Mouse (Mus musculus) kidney, postnatal 0 days (tissue): ENCODE measurements around the gene Sp7. TPM values are rescaled to one million over a fixed set of nuclear protein-coding genes. Genes with fewer than 3 reads are reported as not detected.

Source experiments
- ATAC-seq: fragments of 200-750 bp; cut with Nextera tagmentation; replicated peaks from 2 replicates; pipeline ENCODE4 v1.8.0; 2017; ENCODE audit warnings: low read depth, moderate number of reproducible peaks, moderate TSS enrichment, moderate library complexity; ENCODE audit not compliant: low FRiP score
- DNase-seq: peaks from one replicate; pipeline ENCODE4 v3.0.0-alpha.2; 2016; ENCODE audit warnings: low spot score
- H3K27ac ChIP-seq: fragments of 300-500 bp; sonication (generic); 2 replicates; pipeline ENCODE4 v1.5.1; 2014; ENCODE audit warnings: mild to moderate bottlenecking
- H3K27me3 ChIP-seq: fragments of 300-500 bp; sonication (generic); 2 replicates; pipeline ENCODE4 v1.6.1; 2014; ENCODE audit warnings: low read length, mixed read lengths; ENCODE audit not compliant: insufficient read depth
- H3K36me3 ChIP-seq: fragments of 300-500 bp; sonication (generic); 2 replicates; pipeline ENCODE4 v1.6.1; 2014; ENCODE audit warnings: low read length, mixed read lengths; ENCODE audit not compliant: insufficient read depth
- H3K4me1 ChIP-seq: fragments of 300-500 bp; sonication (generic); replicated peaks from 2 replicates; pipeline ENCODE4 v1.6.1; 2014; ENCODE audit warnings: antibody characterized with exemption, low read length, mixed read lengths; ENCODE audit not compliant: insufficient read depth
- H3K4me2 ChIP-seq: fragments of 300-500 bp; sonication (generic); 2 replicates; pipeline ENCODE4 v1.6.1; 2014; ENCODE audit warnings: mild to moderate bottlenecking, low read length, moderate library complexity, mixed read lengths
- H3K4me3 ChIP-seq: fragments of 300-500 bp; sonication (generic); replicated peaks from 2 replicates; pipeline ENCODE4 v1.5.1; 2014; ENCODE audit warnings: low read depth, low read length
- H3K9ac ChIP-seq: fragments of 300-500 bp; sonication (generic); 2 replicates; pipeline ENCODE4 v1.6.1; 2014; ENCODE audit warnings: low read depth, low read length
- H3K9me3 ChIP-seq: fragments of 300-500 bp; sonication (generic); replicated peaks from 2 replicates; pipeline ENCODE4 v1.6.1; 2016; ENCODE audit warnings: low read length, inconsistent platforms, mixed read lengths
- CTCF ChIP-seq: IDR thresholded peaks from 2 replicates; pipeline ENCODE4 v1.5.1; 2016; ENCODE audit warnings: antibody characterized with exemption, low read depth, mild to moderate bottlenecking, moderate library complexity
- WGBS: fragments of 180-500 bp; shearing (Covaris S2); extraction: QIAGEN DNeasy Blood & Tissue Kit; methylation state at CpG from one replicate; pipeline ENCODE4 v1.1.7; 2014; 5-methylcytosine and 5-hydroxymethylcytosine counted together
- polyA plus RNA-seq: library from polyadenylated mRNA; unstranded; fragments of >200 nt; fragmentation: Nextera tagmentation; extraction: Ambion mirVana; gene quantifications from 2 replicates; pipeline ENCODE4 v1.2.1, GENCODE M21; 2015

Sp7 gene
- polyA plus RNA-seq, 1 experiment from 2014 or later = 1.1 TPM

DNA sequence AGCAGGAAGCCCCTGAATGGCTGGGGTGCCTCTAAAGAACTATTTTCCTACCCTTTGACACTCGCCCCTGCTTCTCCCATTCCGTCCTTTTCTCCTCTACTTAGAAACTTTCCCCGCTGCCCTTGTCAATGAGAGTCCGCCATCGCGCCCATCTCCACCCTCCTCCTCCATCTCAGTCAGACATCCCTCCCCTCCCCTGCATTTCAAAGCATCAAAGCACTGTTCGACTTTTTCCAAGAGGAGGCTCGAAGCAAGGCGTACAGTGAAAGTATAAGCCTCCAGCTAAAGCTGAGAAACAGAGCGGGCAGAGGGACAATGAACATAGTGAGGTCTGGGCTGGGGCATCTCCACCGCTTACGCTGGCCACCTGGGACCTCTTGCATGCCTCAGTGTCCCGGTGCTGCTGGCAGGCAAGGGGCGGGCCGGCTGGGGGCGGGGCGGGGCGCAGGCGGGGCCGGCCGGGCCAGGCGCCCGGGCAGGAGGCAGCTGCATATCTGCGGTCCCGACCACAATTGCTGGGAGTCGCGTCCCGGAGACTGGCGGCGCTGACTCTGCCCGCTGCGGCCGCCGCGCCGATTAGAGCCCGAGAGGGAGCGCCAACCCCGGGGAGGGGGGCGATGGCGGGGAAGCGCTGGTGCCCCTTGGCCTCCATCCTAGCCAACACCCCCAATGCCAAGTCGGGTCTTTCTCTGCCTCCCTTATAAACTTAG lies 9.6 kb upstream of the Sp7 start:
- Histone ChIP-seq H3K4me1 (0 out of 2 replicates have a peak, but pooled peaks cover 4% of the 10 kb centered on the region), H3K36me3 (no peaks in the 10 kb centered on the region), H3K27ac (peak overlapping the region; percentile 73), H3K9ac (peak overlapping the region; percentile 73), H3K9me3 (no peaks in the 10 kb centered on the region), H3K4me3 (peak overlapping the region; percentile 61), H3K27me3 (no peaks in the 10 kb centered on the region), H3K4me2 (peak overlapping the region; percentile 95)
- WGBS = under 1% methylated on average over 42 of the region's 43 CpGs
- ATAC-seq (peak; percentile 61), DNase-seq (peak; percentile 65)
- TF ChIP-seq CTCF = no peak

DNA sequence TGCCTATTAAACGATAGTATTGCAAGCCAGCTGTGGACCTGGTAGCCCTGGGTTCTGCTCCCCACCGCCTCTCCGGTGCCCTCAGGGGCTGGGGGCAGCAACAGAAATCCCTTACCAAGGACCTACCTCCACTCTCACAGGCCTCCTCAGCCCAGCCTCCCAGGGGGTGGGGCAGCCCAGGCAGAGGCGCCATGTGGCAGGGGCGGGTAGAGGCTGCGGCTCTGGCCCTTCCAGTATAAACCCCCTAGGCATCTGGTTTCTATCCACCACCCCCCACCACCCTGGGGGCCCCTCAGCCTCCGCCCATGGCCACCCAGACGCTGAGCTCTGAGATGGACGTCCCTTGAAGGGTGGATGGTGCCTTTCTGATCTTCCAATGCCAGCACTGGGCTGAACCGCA lies 3.7 kb upstream of the Sp7 start:
- no peak overlapping the region for H3K4me3 ChIP-seq
- no peak overlapping the region for H3K27ac ChIP-seq
- ATAC-seq = no peak
- H3K9me3 ChIP-seq = no peaks in the 10 kb centered on the region
- no peaks in the 10 kb centered on the region for H3K27me3 ChIP-seq
- no peak for DNase-seq
- H3K36me3 ChIP-seq = no peaks in the 10 kb centered on the region
- H3K9ac ChIP-seq = no peak overlapping the region
- 16% methylated on average over 10 of the region's 10 CpGs for WGBS
- H3K4me1 ChIP-seq = peaks cover 14% of the 10 kb centered on the region; the same call in 1 of the 2 replicates
- H3K4me2 ChIP-seq = peak overlapping the region; percentile 27
- no peak for TF ChIP-seq CTCF

DNA sequence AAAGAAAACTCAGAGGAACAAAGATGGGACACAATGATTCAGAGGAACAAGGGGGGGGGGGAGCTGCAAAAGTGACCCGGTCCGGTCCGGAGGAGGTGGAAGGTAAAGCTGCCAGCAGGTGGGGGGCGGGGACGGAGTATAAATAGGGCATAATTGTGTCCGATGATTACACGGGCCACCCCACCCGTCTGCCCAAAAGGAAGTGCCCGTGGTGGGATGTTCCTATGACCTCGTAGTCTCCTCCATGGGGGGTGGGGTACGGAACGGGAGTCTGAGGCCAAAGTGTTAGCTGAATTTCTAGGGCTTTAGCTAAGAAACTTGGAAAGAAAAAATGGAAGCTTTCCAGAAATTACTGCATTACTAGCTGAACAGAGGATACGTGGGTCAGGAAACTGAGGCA lies 3.0 kb upstream of the Sp7 start:
- ATAC-seq (no peak; the same call in 1 of the 2 replicates), DNase-seq (no peak)
- no peak for TF ChIP-seq CTCF
- no peaks in the 10 kb centered on the region for H3K9me3 ChIP-seq
- H3K4me2 ChIP-seq = no peak overlapping the region
- no peak overlapping the region for H3K27ac ChIP-seq
- H3K4me3 ChIP-seq = no peak overlapping the region
- no peaks in the 10 kb centered on the region for H3K36me3 ChIP-seq
- no peaks in the 10 kb centered on the region for H3K27me3 ChIP-seq
- no peak overlapping the region for H3K9ac ChIP-seq
- H3K4me1 ChIP-seq = peaks cover 14% of the 10 kb centered on the region; the same call in 1 of the 2 replicates
- WGBS = 13% methylated on average over 13 of the region's 13 CpGs

DNA sequence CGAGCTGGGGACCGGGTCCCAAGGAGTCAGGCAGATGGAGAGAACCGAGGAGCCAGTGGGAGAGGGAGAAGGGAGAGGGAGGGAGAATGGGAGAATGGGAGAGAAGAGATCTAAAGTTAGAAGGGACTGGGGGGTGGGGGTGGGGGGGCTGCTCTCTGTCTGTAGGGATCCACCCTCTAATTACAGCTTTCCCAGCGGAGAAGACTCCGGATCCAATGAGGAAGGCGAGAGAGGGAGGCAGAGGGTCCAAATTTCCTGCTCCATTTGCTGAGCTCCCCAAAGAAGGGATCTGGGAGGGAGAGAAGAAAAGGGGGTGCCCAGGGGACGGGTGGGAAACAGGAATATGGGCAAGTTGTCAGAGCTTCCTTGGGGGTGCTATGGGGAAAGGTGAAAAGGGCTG lies 744 bp downstream of the Sp7 start:
- Histone ChIP-seq H3K4me2 (peak overlapping the region; percentile 52), H3K9me3 (no peaks in the 10 kb centered on the region), H3K4me1 (peaks cover 22% of the 10 kb centered on the region), H3K27ac (no peak overlapping the region), H3K36me3 (no peaks in the 10 kb centered on the region), H3K9ac (peak overlapping the region; percentile 44; the same call in 1 of the 2 replicates), H3K27me3 (no peaks in the 10 kb centered on the region), H3K4me3 (peak overlapping the region; percentile 13)
- TF ChIP-seq CTCF = no peak
- DNase-seq = no peak
- WGBS = 8% methylated on average over 7 of the region's 7 CpGs
- ATAC-seq = no peak

DNA sequence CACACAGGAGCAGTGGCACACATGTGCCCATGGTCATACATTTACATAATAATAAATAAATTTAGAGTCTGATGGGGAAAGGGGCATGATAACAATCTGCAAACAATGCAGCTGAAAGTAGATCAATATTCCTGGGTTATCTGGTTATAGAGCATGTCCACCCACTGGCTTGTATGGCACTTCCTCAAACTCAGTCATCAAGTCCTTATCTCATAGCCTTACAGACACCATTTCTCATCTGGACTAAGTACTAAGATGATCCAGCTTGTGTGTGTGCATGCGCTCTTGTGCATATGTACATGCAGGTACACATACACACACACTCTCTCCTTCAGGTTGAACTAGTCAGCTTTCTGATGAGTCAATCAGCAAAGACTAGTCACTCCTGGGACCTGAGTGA lies 2.3 kb downstream of the Sp7 start:
- WGBS = 93% methylated on average over 1 of the region's 1 CpGs
- DNase-seq = no peak
- Histone ChIP-seq H3K9me3 (no peaks in the 10 kb centered on the region), H3K27me3 (no peaks in the 10 kb centered on the region), H3K27ac (no peak overlapping the region), H3K4me1 (peaks cover 16% of the 10 kb centered on the region), H3K4me3 (no peak overlapping the region), H3K36me3 (no peaks in the 10 kb centered on the region), H3K4me2 (no peak overlapping the region), H3K9ac (no peak overlapping the region)
- TF ChIP-seq CTCF = no peak
- ATAC-seq = no peak

DNA sequence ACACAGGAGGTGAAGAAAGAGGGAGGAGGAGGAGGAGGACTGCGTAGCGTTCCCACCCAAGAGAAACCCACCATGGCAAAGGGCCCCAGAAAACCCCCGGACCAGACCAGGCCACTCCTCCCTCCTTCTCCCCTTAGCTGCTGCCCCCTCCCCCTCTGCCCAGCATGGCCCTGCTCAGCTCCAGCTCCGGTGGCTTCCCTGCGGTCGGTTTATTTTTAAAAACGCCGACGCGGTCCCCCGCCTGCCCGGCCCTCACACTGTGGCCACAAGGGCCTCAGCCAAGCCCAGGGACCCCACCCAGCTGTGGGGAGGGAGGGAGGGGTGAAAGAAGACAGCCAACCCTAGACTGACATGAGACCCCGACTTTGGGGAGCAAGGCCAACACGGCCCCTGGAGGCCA lies 4.3 kb downstream of the Sp7 start:
- Histone ChIP-seq H3K4me3 (no peak overlapping the region), H3K4me1 (peaks cover 21% of the 10 kb centered on the region), H3K9ac (peak overlapping the region; percentile 38), H3K27ac (peak overlapping the region; percentile 52), H3K9me3 (no peaks in the 10 kb centered on the region), H3K27me3 (no peaks in the 10 kb centered on the region), H3K4me2 (peak overlapping the region; percentile 48), H3K36me3 (no peaks in the 10 kb centered on the region)
- DNase-seq = peak; percentile 47
- ATAC-seq = peak; percentile 29; the same call in 1 of the 2 replicates
- WGBS = 6% methylated on average over 14 of the region's 14 CpGs
- TF ChIP-seq CTCF = no peak

DNA sequence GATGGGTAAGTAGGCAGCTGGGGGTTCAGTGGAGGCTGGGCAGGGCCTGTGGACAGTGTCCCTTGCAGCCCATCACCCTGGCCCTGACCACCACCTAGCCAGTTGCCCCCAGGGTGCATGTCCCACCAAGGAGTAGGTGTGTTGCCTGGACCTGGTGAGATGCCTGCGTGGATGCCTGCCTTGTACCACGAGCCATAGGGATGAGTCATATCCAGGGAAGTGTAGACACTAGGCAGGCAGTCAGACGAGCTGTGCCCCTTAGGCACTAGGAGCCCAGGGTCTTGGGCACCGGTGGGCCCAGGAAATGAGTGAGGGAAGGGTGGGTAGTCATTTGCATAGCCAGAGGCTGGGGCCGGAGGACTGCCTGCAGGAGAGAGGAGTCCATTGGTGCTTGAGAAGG lies 8.1 kb downstream of the Sp7 start:
- H3K9ac ChIP-seq = no peak overlapping the region
- no peak overlapping the region for H3K27ac ChIP-seq
- H3K4me3 ChIP-seq = no peak overlapping the region
- H3K36me3 ChIP-seq = no peaks in the 10 kb centered on the region
- no peaks in the 10 kb centered on the region for H3K9me3 ChIP-seq
- H3K4me2 ChIP-seq = no peak overlapping the region
- WGBS = 29% methylated on average over 5 of the region's 5 CpGs
- ATAC-seq = no peak
- H3K27me3 ChIP-seq = no peaks in the 10 kb centered on the region
- TF ChIP-seq CTCF = no peak
- H3K4me1 ChIP-seq = peaks cover 19% of the 10 kb centered on the region
- DNase-seq = no peak
